Mouse (Mus musculus): ENCODE data around the gene Mamdc2. TPM values are rescaled to one million over a fixed set of nuclear protein-coding genes. Genes with fewer than 3 reads are reported as not detected.

The Mamdc2 gene
- polyA plus RNA-seq, 1 experiment from 2014 or later, result 1.5 TPM

GRCm38 (mm10) chr19:23379752-23380504, 68.3 kb downstream of the Mamdc2 start:
- no peak overlapping the region for H3K27ac ChIP-seq (replicated peaks; ENCODE audit: low read depth, low read length)
- 86% methylated on average over 8 of the region's 8 CpGs for WGBS
- H3K9me3 ChIP-seq (ENCODE audit: control insufficient read depth, low read length), result no peaks in the 10 kb centered on the region
- peaks cover 13% of the 10 kb centered on the region; the same call in 1 of the 2 replicates for H3K4me1 ChIP-seq (ENCODE audit: control insufficient read depth, insufficient read depth, low read length)
- H3K4me2 ChIP-seq (ENCODE audit: low read length), result no peak overlapping the region
- DNase-seq (no peak), ATAC-seq (ENCODE audit: low FRiP score, low TSS enrichment) (no peak)
- H3K9ac ChIP-seq (replicated peaks; ENCODE audit: low read length), result no peak overlapping the region
- no peaks in the 10 kb centered on the region for H3K36me3 ChIP-seq (ENCODE audit: control insufficient read depth, insufficient read depth, low read length)
- no peak overlapping the region for H3K4me3 ChIP-seq (replicated peaks; ENCODE audit: low read depth, low read length)
- no peaks in the 10 kb centered on the region for H3K27me3 ChIP-seq (ENCODE audit: control insufficient read depth, insufficient read depth, low read length)

- ATAC-seq (ENCODE audit: low FRiP score, low TSS enrichment) (no peak; the same call in 1 of the 2 replicates), DNase-seq (peak; percentile 56)
- Histone ChIP-seq H3K27me3 (ENCODE audit: control insufficient read depth, insufficient read depth, low read length) (no peaks in the 10 kb centered on the region), H3K4me3 (replicated peaks; ENCODE audit: low read depth, low read length) (no peak overlapping the region), H3K9me3 (ENCODE audit: control insufficient read depth, low read length) (no peaks in the 10 kb centered on the region), H3K27ac (replicated peaks; ENCODE audit: low read depth, low read length) (peak overlapping the region; percentile 77), H3K9ac (replicated peaks; ENCODE audit: low read length) (peak overlapping the region; percentile 31; the same call in 1 of the 2 replicates), H3K36me3 (ENCODE audit: control insufficient read depth, insufficient read depth, low read length) (no peaks in the 10 kb centered on the region), H3K4me1 (ENCODE audit: control insufficient read depth, insufficient read depth, low read length) (peaks cover 13% of the 10 kb centered on the region; the same call in 1 of the 2 replicates), H3K4me2 (ENCODE audit: low read length) (peak overlapping the region; percentile 22; the same call in 1 of the 2 replicates)
- 46% methylated on average over 11 of the region's 11 CpGs for WGBS
Observed at GRCm38 (mm10) chr19:23376536-23377201, 71.6 kb downstream of the Mamdc2 start.

GRCm38 (mm10) chr19:23374941-23375656, 73.1 kb downstream of the Mamdc2 start:
- H3K9ac ChIP-seq (replicated peaks; ENCODE audit: low read length), result no peak overlapping the region
- H3K27me3 ChIP-seq (ENCODE audit: control insufficient read depth, insufficient read depth, low read length), result no peaks in the 10 kb centered on the region
- H3K4me2 ChIP-seq (ENCODE audit: low read length), result no peak overlapping the region
- H3K9me3 ChIP-seq (ENCODE audit: control insufficient read depth, low read length), result no peaks in the 10 kb centered on the region
- peaks cover 13% of the 10 kb centered on the region; the same call in 1 of the 2 replicates for H3K4me1 ChIP-seq (ENCODE audit: control insufficient read depth, insufficient read depth, low read length)
- no peak for ATAC-seq (ENCODE audit: low FRiP score, low TSS enrichment)
- no peak for DNase-seq
- H3K4me3 ChIP-seq (replicated peaks; ENCODE audit: low read depth, low read length), result no peak overlapping the region
- no peaks in the 10 kb centered on the region for H3K36me3 ChIP-seq (ENCODE audit: control insufficient read depth, insufficient read depth, low read length)
- 84% methylated on average over 7 of the region's 7 CpGs for WGBS
- H3K27ac ChIP-seq (replicated peaks; ENCODE audit: low read depth, low read length), result no peak overlapping the region

GRCm38 (mm10) chr19:23373728-23374127, 74.5 kb downstream of the Mamdc2 start:
- no peak for ATAC-seq (ENCODE audit: low FRiP score, low TSS enrichment)
- Histone ChIP-seq H3K4me1 (ENCODE audit: control insufficient read depth, insufficient read depth, low read length) (peaks cover 13% of the 10 kb centered on the region; the same call in 1 of the 2 replicates), H3K9me3 (ENCODE audit: control insufficient read depth, low read length) (no peaks in the 10 kb centered on the region), H3K36me3 (ENCODE audit: control insufficient read depth, insufficient read depth, low read length) (no peaks in the 10 kb centered on the region), H3K4me3 (replicated peaks; ENCODE audit: low read depth, low read length) (no peak overlapping the region), H3K27me3 (ENCODE audit: control insufficient read depth, insufficient read depth, low read length) (no peaks in the 10 kb centered on the region), H3K4me2 (ENCODE audit: low read length) (no peak overlapping the region), H3K27ac (replicated peaks; ENCODE audit: low read depth, low read length) (no peak overlapping the region), H3K9ac (replicated peaks; ENCODE audit: low read length) (no peak overlapping the region)
- no peak for DNase-seq
- WGBS, result 83% methylated on average over 9 of the region's 9 CpGs

- Histone ChIP-seq H3K36me3 (ENCODE audit: control insufficient read depth, insufficient read depth, low read length) (no peaks in the 10 kb centered on the region), H3K4me2 (ENCODE audit: low read length) (no peak overlapping the region), H3K4me3 (replicated peaks; ENCODE audit: low read depth, low read length) (no peak overlapping the region), H3K4me1 (ENCODE audit: control insufficient read depth, insufficient read depth, low read length) (peaks cover 13% of the 10 kb centered on the region; the same call in 1 of the 2 replicates), H3K27me3 (ENCODE audit: control insufficient read depth, insufficient read depth, low read length) (no peaks in the 10 kb centered on the region), H3K27ac (replicated peaks; ENCODE audit: low read depth, low read length) (no peak overlapping the region), H3K9me3 (ENCODE audit: control insufficient read depth, low read length) (no peaks in the 10 kb centered on the region), H3K9ac (replicated peaks; ENCODE audit: low read length) (no peak overlapping the region)
- ATAC-seq (ENCODE audit: low FRiP score, low TSS enrichment), result no peak
- DNase-seq, result peak; percentile 90
- 47% methylated on average over 8 of the region's 8 CpGs for WGBS
Observed at GRCm38 (mm10) chr19:23373287-23373686, 75.0 kb downstream of the Mamdc2 start.

GRCm38 (mm10) chr19:23369275-23369674, 79.0 kb downstream of the Mamdc2 start:
- H3K4me2 ChIP-seq (ENCODE audit: low read length), result no peak overlapping the region
- H3K9me3 ChIP-seq (ENCODE audit: control insufficient read depth, low read length), result no peaks in the 10 kb centered on the region
- H3K4me1 ChIP-seq (ENCODE audit: control insufficient read depth, insufficient read depth, low read length), result no peaks in the 10 kb centered on the region
- DNase-seq, result no peak
- no peak overlapping the region for H3K27ac ChIP-seq (replicated peaks; ENCODE audit: low read depth, low read length)
- H3K27me3 ChIP-seq (ENCODE audit: control insufficient read depth, insufficient read depth, low read length), result no peaks in the 10 kb centered on the region
- ATAC-seq (ENCODE audit: low FRiP score, low TSS enrichment), result no peak
- H3K36me3 ChIP-seq (ENCODE audit: control insufficient read depth, insufficient read depth, low read length), result no peaks in the 10 kb centered on the region
- WGBS, result 87% methylated on average over 4 of the region's 4 CpGs
- H3K9ac ChIP-seq (replicated peaks; ENCODE audit: low read length), result no peak overlapping the region
- no peak overlapping the region for H3K4me3 ChIP-seq (replicated peaks; ENCODE audit: low read depth, low read length)

- DNase-seq (no peak), ATAC-seq (ENCODE audit: low FRiP score, low TSS enrichment) (no peak)
- H3K9me3 ChIP-seq (ENCODE audit: control insufficient read depth, low read length), result no peaks in the 10 kb centered on the region
- no peak overlapping the region for H3K4me3 ChIP-seq (replicated peaks; ENCODE audit: low read depth, low read length)
- H3K27ac ChIP-seq (replicated peaks; ENCODE audit: low read depth, low read length), result no peak overlapping the region
- no peak overlapping the region for H3K9ac ChIP-seq (replicated peaks; ENCODE audit: low read length)
- 85% methylated on average over 3 of the region's 3 CpGs for WGBS
- peaks cover 2% of the 10 kb centered on the region; the same call in 1 of the 2 replicates for H3K4me1 ChIP-seq (ENCODE audit: control insufficient read depth, insufficient read depth, low read length)
- no peaks in the 10 kb centered on the region for H3K36me3 ChIP-seq (ENCODE audit: control insufficient read depth, insufficient read depth, low read length)
- no peak overlapping the region for H3K4me2 ChIP-seq (ENCODE audit: low read length)
- H3K27me3 ChIP-seq (ENCODE audit: control insufficient read depth, insufficient read depth, low read length), result no peaks in the 10 kb centered on the region
Observed at GRCm38 (mm10) chr19:23362006-23362405, 86.2 kb downstream of the Mamdc2 start.

- no peaks in the 10 kb centered on the region for H3K36me3 ChIP-seq (ENCODE audit: control insufficient read depth, insufficient read depth, low read length)
- no peak overlapping the region for H3K4me3 ChIP-seq (replicated peaks; ENCODE audit: low read depth, low read length)
- no peak overlapping the region for H3K9ac ChIP-seq (replicated peaks; ENCODE audit: low read length)
- peaks cover 2% of the 10 kb centered on the region; the same call in 1 of the 2 replicates for H3K4me1 ChIP-seq (ENCODE audit: control insufficient read depth, insufficient read depth, low read length)
- WGBS, result 70% methylated on average over 4 of the region's 4 CpGs
- DNase-seq (peak; percentile 42), ATAC-seq (ENCODE audit: low FRiP score, low TSS enrichment) (no peak)
- H3K27ac ChIP-seq (replicated peaks; ENCODE audit: low read depth, low read length), result no peak overlapping the region
- H3K4me2 ChIP-seq (ENCODE audit: low read length), result no peak overlapping the region
- no peaks in the 10 kb centered on the region for H3K27me3 ChIP-seq (ENCODE audit: control insufficient read depth, insufficient read depth, low read length)
- no peaks in the 10 kb centered on the region for H3K9me3 ChIP-seq (ENCODE audit: control insufficient read depth, low read length)
Observed at GRCm38 (mm10) chr19:23361124-23361523, 87.1 kb downstream of the Mamdc2 start.
